Mouse (Mus musculus) neural tube, embryonic 15.5 days (tissue): ENCODE measurements at regions not wholly inside any gene's neighbourhood (a gene's known extent, or its start where the extent isn't known, plus 50 kb on each side); places are given as distances from the start of the nearest gene placed in this dataset.

Experiments
- ATAC-seq: fragments of 200-750 bp; cut with Nextera tagmentation; 2 replicates; pipeline ENCODE4 v1.8.0; 2017; ENCODE audit warnings: mild to moderate bottlenecking, moderate TSS enrichment, moderate library complexity; ENCODE audit not compliant: low FRiP score
- H3K27ac ChIP-seq: fragments of 300-500 bp; sonication (generic); replicated peaks from 2 replicates; pipeline ENCODE4 v1.5.1; 2015; ENCODE audit warnings: mild to moderate bottlenecking, inconsistent platforms
- H3K27me3 ChIP-seq: fragments of 300-500 bp; sonication (generic); replicated peaks from 2 replicates; pipeline ENCODE4 v1.6.1; 2015; ENCODE audit warnings: inconsistent platforms
- H3K36me3 ChIP-seq: fragments of 300-500 bp; sonication (generic); 2 replicates; pipeline ENCODE4 v1.6.1; 2015; ENCODE audit warnings: inconsistent platforms
- H3K4me1 ChIP-seq: fragments of 300-500 bp; sonication (generic); 2 replicates; pipeline ENCODE4 v1.6.1; 2015; ENCODE audit warnings: inconsistent platforms
- H3K4me2 ChIP-seq: fragments of 300-500 bp; sonication (generic); 2 replicates; pipeline ENCODE4 v1.6.1; 2015; ENCODE audit warnings: inconsistent platforms, mild to moderate bottlenecking, moderate library complexity
- H3K4me3 ChIP-seq: fragments of 300-500 bp; sonication (generic); replicated peaks from 2 replicates; pipeline ENCODE4 v1.5.1; 2015; ENCODE audit warnings: mild to moderate bottlenecking, inconsistent platforms
- H3K9ac ChIP-seq: fragments of 300-500 bp; sonication (generic); replicated peaks from 2 replicates; pipeline ENCODE4 v1.6.1; 2015; ENCODE audit warnings: mild to moderate bottlenecking, inconsistent platforms
- H3K9me3 ChIP-seq: fragments of 300-500 bp; sonication (generic); replicated peaks from 2 replicates; pipeline ENCODE4 v1.6.1; 2016; ENCODE audit warnings: inconsistent platforms
- WGBS: fragments of 180-500 bp; shearing (Covaris S2); methylation state at CpG from one replicate; pipeline ENCODE4 v1.1.7; 2015; ENCODE audit warnings: mixed read lengths; 5-methylcytosine and 5-hydroxymethylcytosine counted together

DNA sequence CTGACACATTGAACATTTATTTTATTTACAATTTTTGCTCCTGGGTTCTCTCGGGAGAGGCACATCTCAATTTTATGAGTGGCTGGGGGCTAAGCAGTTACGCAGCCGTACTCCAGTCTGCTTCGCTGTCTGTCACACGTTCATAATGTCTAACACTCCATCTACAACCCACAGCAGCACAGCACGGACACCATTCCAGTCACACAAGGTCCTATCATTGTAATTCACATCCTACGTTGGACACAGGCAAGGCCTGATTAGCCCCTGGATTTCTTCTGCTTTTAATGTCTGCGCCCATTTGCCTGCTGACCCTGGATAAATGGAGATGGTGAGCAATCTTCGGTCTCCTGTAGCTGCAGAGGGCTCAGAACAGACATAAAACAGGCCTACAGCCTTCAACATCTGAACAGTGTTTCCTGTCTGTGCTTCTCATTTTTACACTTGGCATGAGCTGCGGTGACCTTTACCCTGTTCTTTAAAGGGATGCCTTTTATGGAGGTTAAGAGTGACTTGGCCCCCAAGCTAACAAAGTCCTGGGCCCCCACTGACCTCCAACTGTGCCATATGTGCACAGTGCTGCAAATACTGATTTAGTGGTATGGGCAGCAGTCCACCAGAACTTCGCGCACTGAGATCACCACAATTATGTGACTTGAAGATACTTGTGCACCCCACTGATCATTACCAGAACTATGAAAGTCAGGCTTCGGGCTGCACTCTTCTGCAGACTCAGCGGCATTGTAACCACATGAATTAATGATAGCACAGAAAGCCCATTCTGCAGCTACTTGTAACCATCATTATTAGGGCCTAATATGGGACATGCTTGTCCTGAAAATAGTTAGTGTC, 281.9 kb upstream of the Epha3 start:
- H3K4me3 ChIP-seq = no peak overlapping the region
- WGBS = 58% methylated on average over 14 of the region's 14 CpGs
- no peaks in the 10 kb centered on the region for H3K36me3 ChIP-seq
- ATAC-seq = no peak
- no peak overlapping the region for H3K27ac ChIP-seq
- 0 out of 2 replicates have a peak, but pooled peaks cover 5% of the 10 kb centered on the region for H3K4me1 ChIP-seq
- no peaks in the 10 kb centered on the region for H3K27me3 ChIP-seq
- no peak overlapping the region for H3K4me2 ChIP-seq
- H3K9ac ChIP-seq = no peak overlapping the region
- no peaks in the 10 kb centered on the region for H3K9me3 ChIP-seq
